Mouse (Mus musculus) limb, embryonic 14.5 days (tissue): ENCODE measurements around the gene Gm10961. TPM values are rescaled to one million over a fixed set of nuclear protein-coding genes. Genes with fewer than 3 reads are reported as not detected.
"Not testable (repeated sequence)": the region's sequence is repeated elsewhere in the genome, so short reads cannot be mapped to it uniquely, and the experiment has no call there.

Experiments
- ATAC-seq: fragments of 200-750 bp; cut with Nextera tagmentation; 2 replicates; pipeline ENCODE4 v1.8.0; 2017; ENCODE audit warnings: low read depth, moderate number of reproducible peaks, moderate TSS enrichment; ENCODE audit not compliant: low FRiP score
- DNase-seq: peaks from one replicate; pipeline ENCODE4 v3.0.0-alpha.2; 2015; ENCODE audit warnings: low spot score
- H3K27ac ChIP-seq: fragments of 300-500 bp; sonication (generic); replicated peaks from 2 replicates; pipeline ENCODE4 v1.5.1; 2014; ENCODE audit warnings: low read depth, mild to moderate bottlenecking, low read length, moderate library complexity, mixed read lengths
- H3K27me3 ChIP-seq: fragments of 300-500 bp; sonication (generic); 2 replicates; pipeline ENCODE4 v1.6.1; 2014; ENCODE audit warnings: low read length, mixed read lengths; ENCODE audit not compliant: control insufficient read depth, insufficient read depth
- H3K36me3 ChIP-seq: fragments of 300-500 bp; sonication (generic); 2 replicates; pipeline ENCODE4 v1.6.1; 2014; ENCODE audit warnings: mild to moderate bottlenecking, low read length, moderate library complexity, mixed read lengths; ENCODE audit not compliant: control insufficient read depth, insufficient read depth
- H3K4me1 ChIP-seq: fragments of 300-500 bp; sonication (generic); 2 replicates; pipeline ENCODE4 v1.6.1; 2014; ENCODE audit warnings: antibody characterized with exemption, low read length, mixed read lengths; ENCODE audit not compliant: control insufficient read depth, insufficient read depth
- H3K4me2 ChIP-seq: fragments of 300-500 bp; sonication (generic); replicated peaks from 2 replicates; pipeline ENCODE4 v1.6.1; 2014; ENCODE audit warnings: low read depth, mild to moderate bottlenecking, low read length, moderate library complexity; ENCODE audit not compliant: severe bottlenecking
- H3K4me3 ChIP-seq: fragments of 300-500 bp; sonication (generic); replicated peaks from 2 replicates; pipeline ENCODE4 v1.5.1; 2014; ENCODE audit warnings: low read length
- H3K9ac ChIP-seq: fragments of 300-500 bp; sonication (generic); 2 replicates; pipeline ENCODE4 v1.6.1; 2014; ENCODE audit warnings: mild to moderate bottlenecking, low read depth, low read length, moderate library complexity; ENCODE audit not compliant: severe bottlenecking
- H3K9me3 ChIP-seq: fragments of 300-500 bp; sonication (generic); 2 replicates; pipeline ENCODE4 v1.6.1; 2016; ENCODE audit warnings: low read length; ENCODE audit not compliant: control insufficient read depth
- POLR2A ChIP-seq: fragments of 200-500 bp; IDR thresholded peaks from 2 replicates; pipeline ENCODE4 v1.8.0; 2012; ENCODE audit warnings: inconsistent platforms, mild to moderate bottlenecking, moderate library complexity, borderline replicate concordance; ENCODE audit not compliant: insufficient read depth, insufficient read length; ENCODE audit errors: extremely low read depth
- WGBS: fragments of 180-500 bp; shearing (Covaris S2); extraction: QIAGEN DNeasy Blood & Tissue Kit; methylation state at CpG from one replicate; pipeline ENCODE4 v1.1.7; 2014; 5-methylcytosine and 5-hydroxymethylcytosine counted together
- polyA plus RNA-seq, 2 experiments: library from polyadenylated mRNA; depleted of rRNA in 1 of 2; stranded (reverse) in 1 of 2; unstranded in 1 of 2; fragments of >200 nt; fragmentation: Nextera tagmentation in 1 of 2; extraction: Ambion mirVana in 1 of 2; gene quantifications; 2 replicates each; pipeline versions ENCODE4 v1.2.1 to v1.2.3; 2012 to 2014

The Gm10961 gene
- polyA plus RNA-seq, 2 experiments: not detected

GRCm38 (mm10) chr3:107637606-107638172 is 6.6 kb downstream of the Gm10961 start:
- Histone ChIP-seq H3K9ac (no peak overlapping the region), H3K4me3 (no peak overlapping the region), H3K4me1 (no peaks in the 10 kb centered on the region), H3K27ac (no peak overlapping the region), H3K9me3 (no peaks in the 10 kb centered on the region), H3K27me3 (no peaks in the 10 kb centered on the region), H3K36me3 (no peaks in the 10 kb centered on the region), H3K4me2 (no peak overlapping the region)
- WGBS: 51% methylated on average over 5 of the region's 5 CpGs
- ATAC-seq (no peak), DNase-seq (no peak)
- TF ChIP-seq POLR2A: no peak

GRCm38 (mm10) chr3:107646947-107647346 is 15.8 kb downstream of the Gm10961 start:
- H3K4me2 ChIP-seq: no peak overlapping the region
- H3K9me3 ChIP-seq: no peaks in the 10 kb centered on the region
- no peaks in the 10 kb centered on the region for H3K36me3 ChIP-seq
- DNase-seq (no peak), ATAC-seq (no peak)
- TF ChIP-seq POLR2A: no peak
- no peaks in the 10 kb centered on the region for H3K4me1 ChIP-seq
- H3K4me3 ChIP-seq: no peak overlapping the region
- WGBS: 89% methylated on average over 3 of the region's 3 CpGs
- H3K27ac ChIP-seq: no peak overlapping the region
- H3K27me3 ChIP-seq: no peaks in the 10 kb centered on the region
- H3K9ac ChIP-seq: no peak overlapping the region

GRCm38 (mm10) chr3:107650276-107650675 is 19.2 kb downstream of the Gm10961 start:
- H3K36me3 ChIP-seq, DNase-seq, H3K4me2 ChIP-seq, ATAC-seq, H3K27me3 ChIP-seq, H3K4me3 ChIP-seq, H3K4me1 ChIP-seq, H3K9me3 ChIP-seq, H3K27ac ChIP-seq, H3K9ac ChIP-seq: not testable (repeated sequence)
- 68% methylated on average over 5 of the region's 5 CpGs for WGBS

- WGBS: 89% methylated on average over 3 of the region's 3 CpGs
- no peak overlapping the region for H3K4me2 ChIP-seq
- no peaks in the 10 kb centered on the region for H3K27me3 ChIP-seq
- H3K9ac ChIP-seq: no peak overlapping the region
- H3K36me3 ChIP-seq: peaks cover 6% of the 10 kb centered on the region; the same call in 1 of the 2 replicates
- DNase-seq (no peak), ATAC-seq (no peak)
- H3K9me3 ChIP-seq: no peaks in the 10 kb centered on the region
- no peak overlapping the region for H3K4me3 ChIP-seq
- TF ChIP-seq POLR2A: no peak
- no peak overlapping the region for H3K27ac ChIP-seq
- no peaks in the 10 kb centered on the region for H3K4me1 ChIP-seq
Measured at GRCm38 (mm10) chr3:107652968-107653367, 21.8 kb downstream of the Gm10961 start.

- H3K9ac ChIP-seq: no peak overlapping the region
- DNase-seq: no peak
Measured at GRCm38 (mm10) chr3:107654861-107655260, 23.7 kb downstream of the Gm10961 start.

GRCm38 (mm10) chr3:107655491-107655890 is 24.4 kb downstream of the Gm10961 start:
- H3K9me3 ChIP-seq: no peaks in the 10 kb centered on the region
- no peaks in the 10 kb centered on the region for H3K27me3 ChIP-seq
- no peak for TF ChIP-seq POLR2A
- H3K36me3 ChIP-seq: peaks cover 25% of the 10 kb centered on the region
- no peak overlapping the region for H3K4me3 ChIP-seq
- ATAC-seq: no peak
- 41% methylated on average over 3 of the region's 3 CpGs for WGBS
- H3K9ac ChIP-seq: no peak overlapping the region
- no peaks in the 10 kb centered on the region for H3K4me1 ChIP-seq
- no peak overlapping the region for H3K4me2 ChIP-seq
- no peak overlapping the region for H3K27ac ChIP-seq
- DNase-seq: no peak

More at GRCm38 (mm10) chr3:107654861-107655260, 23.7 kb downstream of the Gm10961 start:
- ATAC-seq: no peak
- Histone ChIP-seq H3K36me3 (peaks cover 19% of the 10 kb centered on the region), H3K27ac (no peak overlapping the region), H3K4me3 (no peak overlapping the region), H3K9me3 (no peaks in the 10 kb centered on the region), H3K4me2 (no peak overlapping the region), H3K27me3 (no peaks in the 10 kb centered on the region), H3K4me1 (no peaks in the 10 kb centered on the region)
- no peak for TF ChIP-seq POLR2A
- WGBS: 87% methylated on average over 3 of the region's 3 CpGs
